Mouse (Mus musculus): ENCODE data around the gene Gm47996. TPM values are rescaled to one million over a fixed set of nuclear protein-coding genes. Genes with fewer than 3 reads are reported as not detected.
A peak's percentile ranks its signal among the peaks of the same experiment; 100 is the strongest.
"Not testable (repeated sequence)": the region's sequence is repeated elsewhere in the genome, so short reads cannot be mapped to it uniquely, and the experiment has no call there.

Gm47996 gene
- 0.13 TPM in 1 of 2 replicates, not detected in the other for polyA plus RNA-seq (2012; rRNA removed)

- WGBS: 94% methylated on average over 5 of the region's 8 CpGs
- H3K36me3 ChIP-seq (ENCODE audit: control insufficient read depth, insufficient read depth, low read length); H3K4me3 ChIP-seq (ENCODE audit: low read depth, low read length); H3K27ac ChIP-seq (ENCODE audit: insufficient read depth, low read depth, low read length); H3K27me3 ChIP-seq (ENCODE audit: control insufficient read depth, insufficient read depth, low read length); H3K4me1 ChIP-seq (ENCODE audit: control insufficient read depth, insufficient read depth, insufficient read length, low read length): not testable (repeated sequence)
Measured at GRCm38 (mm10) chr1:151209824-151210355, at the start of gene Gm47996. Gm47996 (plus strand) TSS chr1:151210131.

- Histone ChIP-seq H3K4me1 (ENCODE audit: control insufficient read depth, insufficient read depth, insufficient read length, low read length) (peaks cover 19% of the 10 kb centered on the region), H3K27me3 (ENCODE audit: control insufficient read depth, insufficient read depth, low read length) (no peaks in the 10 kb centered on the region), H3K36me3 (ENCODE audit: control insufficient read depth, insufficient read depth, low read length) (no peaks in the 10 kb centered on the region), H3K4me3 (ENCODE audit: low read depth, low read length) (no peak overlapping the region), H3K27ac (ENCODE audit: insufficient read depth, low read depth, low read length) (peak overlapping the region; percentile 78)
- WGBS: 24% methylated on average over 8 of the region's 8 CpGs
- TF ChIP-seq POLR2A (IDR thresholded peaks at IDR 0.05; ENCODE audit: low read depth, low read length) (no peak), CTCF (IDR thresholded peaks at IDR 0.05; ENCODE audit: extremely low read depth, insufficient read length, insufficient replicate concordance, low read depth, low read length) (no peak)
Measured at GRCm38 (mm10) chr1:151166031-151166430, 43.9 kb upstream of the Gm47996 start.

GRCm38 (mm10) chr1:151167297-151168047, 42.5 kb upstream of the Gm47996 start:
- peaks cover 19% of the 10 kb centered on the region for H3K4me1 ChIP-seq (ENCODE audit: control insufficient read depth, insufficient read depth, insufficient read length, low read length)
- 14% methylated on average over 12 of the region's 12 CpGs for WGBS
- no peaks in the 10 kb centered on the region for H3K36me3 ChIP-seq (ENCODE audit: control insufficient read depth, insufficient read depth, low read length)
- H3K27me3 ChIP-seq (ENCODE audit: control insufficient read depth, insufficient read depth, low read length): no peaks in the 10 kb centered on the region
- H3K27ac ChIP-seq (ENCODE audit: insufficient read depth, low read depth, low read length): peak overlapping the region; percentile 62
- peak overlapping the region; percentile 5; the same call in 1 of the 2 replicates for H3K4me3 ChIP-seq (ENCODE audit: low read depth, low read length)
- TF ChIP-seq CTCF (IDR thresholded peaks at IDR 0.05; ENCODE audit: extremely low read depth, insufficient read length, insufficient replicate concordance, low read depth, low read length): no peak
- no peak for TF ChIP-seq POLR2A (IDR thresholded peaks at IDR 0.05; ENCODE audit: low read depth, low read length)

- Histone ChIP-seq H3K27me3 (ENCODE audit: control insufficient read depth, insufficient read depth, low read length) (no peaks in the 10 kb centered on the region), H3K4me3 (ENCODE audit: low read depth, low read length) (no peak overlapping the region), H3K27ac (ENCODE audit: insufficient read depth, low read depth, low read length) (no peak overlapping the region), H3K36me3 (ENCODE audit: control insufficient read depth, insufficient read depth, low read length) (no peaks in the 10 kb centered on the region), H3K4me1 (ENCODE audit: control insufficient read depth, insufficient read depth, insufficient read length, low read length) (peaks cover 19% of the 10 kb centered on the region)
- WGBS: 42% methylated on average over 3 of the region's 3 CpGs
- TF ChIP-seq CTCF (IDR thresholded peaks at IDR 0.05; ENCODE audit: extremely low read depth, insufficient read length, insufficient replicate concordance, low read depth, low read length) (no peak), POLR2A (IDR thresholded peaks at IDR 0.05; ENCODE audit: low read depth, low read length) (no peak)
Measured at GRCm38 (mm10) chr1:151168637-151169036, 41.3 kb upstream of the Gm47996 start.

- no peaks in the 10 kb centered on the region for H3K27me3 ChIP-seq (ENCODE audit: control insufficient read depth, insufficient read depth, low read length)
- WGBS: 94% methylated on average over 2 of the region's 2 CpGs
- TF ChIP-seq POLR2A (IDR thresholded peaks at IDR 0.05; ENCODE audit: low read depth, low read length): no peak
- H3K4me1 ChIP-seq (ENCODE audit: control insufficient read depth, insufficient read depth, insufficient read length, low read length): peaks cover 9% of the 10 kb centered on the region; the same call in 1 of the 2 replicates
- H3K36me3 ChIP-seq (ENCODE audit: control insufficient read depth, insufficient read depth, low read length): no peaks in the 10 kb centered on the region
- H3K27ac ChIP-seq (ENCODE audit: insufficient read depth, low read depth, low read length): no peak overlapping the region
- H3K4me3 ChIP-seq (ENCODE audit: low read depth, low read length): no peak overlapping the region
Measured at GRCm38 (mm10) chr1:151171572-151172461, 38.1 kb upstream of the Gm47996 start.

GRCm38 (mm10) chr1:151177030-151177936, 32.6 kb upstream of the Gm47996 start:
- Histone ChIP-seq H3K4me1 (ENCODE audit: control insufficient read depth, insufficient read depth, insufficient read length, low read length) (peaks cover 5% of the 10 kb centered on the region; the same call in 1 of the 2 replicates), H3K36me3 (ENCODE audit: control insufficient read depth, insufficient read depth, low read length) (no peaks in the 10 kb centered on the region), H3K27me3 (ENCODE audit: control insufficient read depth, insufficient read depth, low read length) (no peaks in the 10 kb centered on the region), H3K4me3 (ENCODE audit: low read depth, low read length) (no peak overlapping the region), H3K27ac (ENCODE audit: insufficient read depth, low read depth, low read length) (peak overlapping the region; percentile 87)
- 11% methylated on average over 10 of the region's 10 CpGs for WGBS
- TF ChIP-seq CTCF (IDR thresholded peaks at IDR 0.05; ENCODE audit: extremely low read depth, insufficient read length, insufficient replicate concordance, low read depth, low read length): no peak
- no peak for TF ChIP-seq POLR2A (IDR thresholded peaks at IDR 0.05; ENCODE audit: low read depth, low read length)
